Mouse (Mus musculus) ES-E14 (cell line): Measurements from ENCODE around the gene Etv6. TPM values are rescaled to one million over a fixed set of nuclear protein-coding genes. Genes with fewer than 3 reads are reported as not detected.

Experiments
- DNase-seq: peaks from one replicate; pipeline ENCODE4 v3.0.0-alpha.2; 2013; ENCODE audit warnings: low read depth, low spot score
- H3K27ac ChIP-seq: 2 replicates; pipeline ENCODE4 v1.5.1; 2012; ENCODE audit warnings: low read depth, mild to moderate bottlenecking, low read length, moderate library complexity, mixed read lengths; ENCODE audit not compliant: poor library complexity, insufficient read depth, severe bottlenecking
- H3K36me3 ChIP-seq: 2 replicates; pipeline ENCODE4 v1.6.1; 2012; ENCODE audit warnings: mild to moderate bottlenecking, low read length, moderate library complexity, mixed read lengths; ENCODE audit not compliant: control insufficient read depth, poor library complexity, insufficient read depth, severe bottlenecking
- H3K4me1 ChIP-seq, 2 experiments: fragments of 150-350 bp in 1 of 2; sonication (generic) in 1 of 2; 2 replicates each; pipeline ENCODE4 v1.6.1; 2012; ENCODE audit warnings: low read length in 2 of 2, mild to moderate bottlenecking in 1 of 2, mixed read lengths in 1 of 2; ENCODE audit not compliant: control insufficient read depth in 2 of 2, insufficient read depth in 2 of 2, poor library complexity in 1 of 2
- H3K4me3 ChIP-seq, 2 experiments: fragments of 150-350 bp in 1 of 2; sonication (generic) in 1 of 2; 2 replicates each; pipeline ENCODE4 v1.5.1; 2012; ENCODE audit warnings: low read length in 2 of 2, low read depth in 1 of 2, mild to moderate bottlenecking in 1 of 2, mixed read lengths in 1 of 2; ENCODE audit not compliant: insufficient read depth in 1 of 2, poor library complexity in 1 of 2, severe bottlenecking in 1 of 2
- H3K9ac ChIP-seq: 2 replicates; pipeline ENCODE4 v1.6.1; 2012; ENCODE audit warnings: low read depth, mild to moderate bottlenecking, low read length, mixed read lengths; ENCODE audit not compliant: poor library complexity, insufficient read depth, severe bottlenecking
- H3K9me3 ChIP-seq: fragments of 150-350 bp; sonication (generic); 2 replicates; pipeline ENCODE4 v1.6.1; 2012; ENCODE audit warnings: low read depth, mild to moderate bottlenecking, low read length; ENCODE audit not compliant: control insufficient read depth, insufficient read depth
- CHD2 ChIP-seq: IDR thresholded peaks from 2 replicates; pipeline ENCODE4 v1.6.1; 2014; ENCODE audit warnings: mild to moderate bottlenecking, low read depth, low read length, inconsistent platforms
- HCFC1 ChIP-seq: IDR thresholded peaks from 2 replicates; pipeline ENCODE4 v1.6.1; 2012; ENCODE audit warnings: low read length, inconsistent platforms, borderline replicate concordance; ENCODE audit not compliant: insufficient read depth
- MAFK ChIP-seq: IDR thresholded peaks from 2 replicates; pipeline ENCODE4 v1.6.1; 2014; ENCODE audit warnings: mild to moderate bottlenecking, low read depth, low read length, inconsistent platforms; ENCODE audit not compliant: insufficient read depth
- ZC3H11A ChIP-seq: IDR thresholded peaks from 2 replicates; pipeline ENCODE4 v1.6.1; 2012; ENCODE audit warnings: low read depth, mild to moderate bottlenecking, inconsistent platforms, low read length, borderline replicate concordance
- ZNF384 ChIP-seq: IDR thresholded peaks from 2 replicates; pipeline ENCODE4 v1.6.1; 2012; ENCODE audit warnings: low read depth, low read length, inconsistent platforms
- in situ Hi-C, 2 experiments: fragments of 600-800 bp; cut with MboI; formaldehyde crosslinking; loops; one replicate each; pipeline ENCODE4 v1.15.1; 2025; ENCODE audit warnings: low sequenced_read_pairs in 2 of 2, inconsistent platforms in 1 of 2; ENCODE audit not compliant: unreplicated experiment in 2 of 2
- total RNA-seq: library from RNA; depleted of rRNA; stranded (reverse); fragments of 300-350 nt; gene quantifications from 2 replicates; pipeline ENCODE4 v1.2.3, GENCODE M21; 2012

The Etv6 gene
- total RNA-seq, 1 experiment: 11.8 TPM

DNA sequence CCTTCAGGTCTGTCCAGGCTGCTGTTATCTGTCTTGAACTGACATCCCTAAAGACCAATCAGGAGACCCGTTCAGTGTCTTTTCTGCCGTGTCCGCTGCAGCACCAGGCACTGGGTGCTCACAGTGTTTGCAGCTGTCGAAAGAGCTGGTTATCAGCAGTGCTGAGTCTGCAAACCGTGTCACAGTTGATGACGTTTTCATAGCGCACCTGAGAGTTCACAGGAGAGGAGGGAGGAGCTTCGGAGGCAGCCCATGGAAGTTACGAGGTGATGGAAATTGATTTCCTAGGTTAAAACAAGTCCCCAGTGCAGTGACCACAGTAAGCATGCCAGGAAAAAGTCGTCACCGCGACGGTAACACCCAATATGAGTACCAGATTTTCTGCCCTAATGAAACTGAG is 125.5 kb downstream of the Etv6 start:
- no peak for DNase-seq
- in situ Hi-C loops: no loop called here
- H3K27ac ChIP-seq: no peak overlapping the region
- no peaks in the 10 kb centered on the region; the same call in 1 of the 2 replicates for H3K36me3 ChIP-seq
- H3K4me1 ChIP-seq: no peaks in the 10 kb centered on the region
- H3K4me3 ChIP-seq: no peak overlapping the region
- H3K9me3 ChIP-seq: no peaks in the 10 kb centered on the region
- TF ChIP-seq MAFK: no peak
- TF ChIP-seq HCFC1: no peak
- TF ChIP-seq ZNF384: no peak
- no peak for TF ChIP-seq CHD2
- TF ChIP-seq ZC3H11A: no peak
- no peak overlapping the region for H3K9ac ChIP-seq

DNA sequence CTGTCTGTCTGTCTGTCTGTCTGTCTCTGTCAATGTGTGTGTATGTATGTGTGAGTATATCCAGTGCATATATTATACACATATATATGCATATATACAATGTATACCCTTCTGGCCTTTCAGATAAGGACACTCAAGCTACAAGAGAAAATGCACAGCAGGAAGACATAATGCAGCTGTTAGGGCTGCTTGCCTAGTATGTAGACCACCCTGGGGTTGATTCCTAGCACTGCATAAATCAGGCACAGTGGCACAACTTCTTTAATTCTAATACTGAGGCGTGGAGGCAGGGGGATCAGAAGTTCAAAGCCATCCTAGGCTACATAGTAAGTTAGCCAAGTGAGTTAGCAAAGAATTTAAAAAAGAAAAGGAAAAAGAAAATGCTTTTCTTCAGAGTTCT is 127.8 kb downstream of the Etv6 start:
- in situ Hi-C loops: no loop called here
- Histone ChIP-seq H3K4me1 (no peaks in the 10 kb centered on the region), H3K36me3 (no peaks in the 10 kb centered on the region; the same call in 1 of the 2 replicates), H3K9me3 (no peaks in the 10 kb centered on the region), H3K27ac (no peak overlapping the region), H3K4me3 (no peak overlapping the region), H3K9ac (no peak overlapping the region)
- no peak for DNase-seq
- TF ChIP-seq ZNF384 (no peak), MAFK (no peak), ZC3H11A (no peak), CHD2 (no peak), HCFC1 (no peak)

DNA sequence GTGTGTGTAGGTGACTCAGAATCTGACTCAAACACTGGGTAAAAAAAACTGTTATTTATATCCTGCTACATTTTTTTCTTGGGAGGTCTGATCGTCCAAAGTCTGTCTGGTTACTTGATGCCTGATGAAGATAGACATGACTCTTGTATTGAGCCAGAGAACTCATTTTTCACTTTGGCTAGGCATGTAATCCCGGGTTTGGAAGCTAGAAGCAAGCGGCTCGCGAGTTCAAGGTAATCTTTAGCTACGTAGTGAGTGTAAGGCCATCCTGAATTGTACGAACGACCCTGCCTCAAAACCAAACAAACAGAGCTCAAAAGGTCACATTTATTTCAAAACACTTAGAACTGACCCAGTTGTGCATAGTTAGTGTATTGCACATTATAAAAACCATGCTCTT is 128.9 kb downstream of the Etv6 start:
- H3K9ac ChIP-seq: no peak overlapping the region
- no peak for DNase-seq
- H3K4me3 ChIP-seq: no peak overlapping the region
- H3K9me3 ChIP-seq: no peaks in the 10 kb centered on the region
- H3K27ac ChIP-seq: no peak overlapping the region
- in situ Hi-C loops: no loop called here
- TF ChIP-seq MAFK (no peak), CHD2 (no peak), HCFC1 (no peak), ZNF384 (no peak), ZC3H11A (no peak)
- no peaks in the 10 kb centered on the region; the same call in 1 of the 2 replicates for H3K36me3 ChIP-seq
- H3K4me1 ChIP-seq: no peaks in the 10 kb centered on the region

DNA sequence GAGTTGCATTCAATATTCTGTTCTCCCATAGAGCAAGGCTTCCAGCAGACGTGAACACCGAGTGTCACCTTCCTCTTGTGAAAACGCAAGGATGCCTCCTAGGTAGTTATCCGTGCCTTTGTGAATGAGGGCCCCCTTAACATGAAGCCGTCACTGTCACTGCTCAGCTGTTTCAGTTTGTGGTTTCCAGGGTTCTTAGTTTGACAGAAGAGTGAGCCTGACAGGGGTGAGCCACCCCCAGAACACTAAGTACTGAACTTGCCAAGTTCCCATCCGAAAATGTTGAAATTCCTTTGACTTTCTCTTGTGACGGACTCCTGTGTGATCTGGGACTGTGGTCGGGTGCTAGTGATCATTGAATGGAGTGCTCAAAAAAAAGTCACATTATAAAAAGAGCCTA is 129.5 kb downstream of the Etv6 start:
- no peaks in the 10 kb centered on the region for H3K4me1 ChIP-seq
- DNase-seq: no peak
- H3K9ac ChIP-seq: no peak overlapping the region
- no peak for TF ChIP-seq HCFC1
- no peak for TF ChIP-seq CHD2
- TF ChIP-seq MAFK: no peak
- in situ Hi-C loops: no loop called here
- H3K27ac ChIP-seq: no peak overlapping the region
- H3K4me3 ChIP-seq: no peak overlapping the region
- H3K36me3 ChIP-seq: no peaks in the 10 kb centered on the region; the same call in 1 of the 2 replicates
- H3K9me3 ChIP-seq: no peaks in the 10 kb centered on the region

- H3K36me3 ChIP-seq: no peaks in the 10 kb centered on the region; the same call in 1 of the 2 replicates
- no peak overlapping the region for H3K27ac ChIP-seq
- no peak overlapping the region for H3K4me3 ChIP-seq
- DNase-seq: no peak
- in situ Hi-C loops: no loop called here
- H3K4me1 ChIP-seq: no peaks in the 10 kb centered on the region
- H3K9me3 ChIP-seq: no peaks in the 10 kb centered on the region
- TF ChIP-seq HCFC1 (no peak), CHD2 (no peak), ZNF384 (no peak), ZC3H11A (no peak), MAFK (no peak)
- no peak overlapping the region for H3K9ac ChIP-seq
These were observed 132.5 kb downstream of the Etv6 start for GRCm38 (mm10) chr6:134167963-134168362.
